Mouse (Mus musculus) lung, postnatal 0 days (tissue): Measurements from ENCODE around the gene Dbr1. TPM values are rescaled to one million over a fixed set of nuclear protein-coding genes. Genes with fewer than 3 reads are reported as not detected.

Source experiments
- ATAC-seq: fragments of 200-750 bp; cut with Nextera tagmentation; 2 replicates; pipeline ENCODE4 v1.8.0; 2017; ENCODE audit warnings: moderate library complexity
- DNase-seq: peaks from one replicate; pipeline ENCODE4 v3.0.0-alpha.2; 2016; ENCODE audit warnings: low spot score
- H3K27ac ChIP-seq: fragments of 300-500 bp; sonication (generic); 2 replicates; pipeline ENCODE4 v1.5.1; 2014; ENCODE audit warnings: antibody characterized with exemption, mild to moderate bottlenecking, low read length, mixed read lengths
- H3K27me3 ChIP-seq: fragments of 300-500 bp; sonication (generic); replicated peaks from 2 replicates; pipeline ENCODE4 v1.6.1; 2014; ENCODE audit warnings: low read length, mixed read lengths; ENCODE audit not compliant: insufficient read depth
- H3K36me3 ChIP-seq: fragments of 300-500 bp; sonication (generic); 2 replicates; pipeline ENCODE4 v1.6.1; 2014; ENCODE audit warnings: low read length, mixed read lengths; ENCODE audit not compliant: insufficient read depth
- H3K4me1 ChIP-seq: fragments of 300-500 bp; sonication (generic); 2 replicates; pipeline ENCODE4 v1.6.1; 2014; ENCODE audit warnings: antibody characterized with exemption, low read depth, low read length, mixed read lengths; ENCODE audit not compliant: insufficient read depth
- H3K4me2 ChIP-seq: fragments of 300-500 bp; sonication (generic); replicated peaks from 2 replicates; pipeline ENCODE4 v1.6.1; 2014; ENCODE audit warnings: low read depth, mild to moderate bottlenecking, low read length, moderate library complexity, mixed read lengths
- H3K4me3 ChIP-seq: fragments of 300-500 bp; sonication (generic); 2 replicates; pipeline ENCODE4 v1.5.1; 2014; ENCODE audit warnings: low read depth, low read length
- H3K9ac ChIP-seq: fragments of 300-500 bp; sonication (generic); replicated peaks from 2 replicates; pipeline ENCODE4 v1.6.1; 2014; ENCODE audit warnings: low read depth, mild to moderate bottlenecking
- H3K9me3 ChIP-seq: fragments of 300-500 bp; sonication (generic); 2 replicates; pipeline ENCODE4 v1.6.1; 2016; ENCODE audit warnings: low read length, mixed read lengths
- CTCF ChIP-seq: IDR thresholded peaks from 2 replicates; pipeline ENCODE4 v1.5.1; 2016; ENCODE audit warnings: antibody characterized with exemption, mild to moderate bottlenecking
- EP300 ChIP-seq: IDR thresholded peaks from 2 replicates; pipeline ENCODE4 v1.6.1; 2016; ENCODE audit warnings: antibody characterized with exemption, mild to moderate bottlenecking, control low read depth
- WGBS: fragments of 180-500 bp; shearing (Covaris S2); extraction: QIAGEN DNeasy Blood & Tissue Kit; methylation state at CpG from one replicate; pipeline ENCODE4 v1.1.7; 2014; 5-methylcytosine and 5-hydroxymethylcytosine counted together
- polyA plus RNA-seq: library from polyadenylated mRNA; unstranded; fragments of >200 nt; fragmentation: Nextera tagmentation; extraction: Ambion mirVana; gene quantifications from 2 replicates; pipeline ENCODE4 v1.2.1, GENCODE M21; 2015

Dbr1 gene
- polyA plus RNA-seq, 1 experiment from 2014 or later = 15.8 TPM

DNA sequence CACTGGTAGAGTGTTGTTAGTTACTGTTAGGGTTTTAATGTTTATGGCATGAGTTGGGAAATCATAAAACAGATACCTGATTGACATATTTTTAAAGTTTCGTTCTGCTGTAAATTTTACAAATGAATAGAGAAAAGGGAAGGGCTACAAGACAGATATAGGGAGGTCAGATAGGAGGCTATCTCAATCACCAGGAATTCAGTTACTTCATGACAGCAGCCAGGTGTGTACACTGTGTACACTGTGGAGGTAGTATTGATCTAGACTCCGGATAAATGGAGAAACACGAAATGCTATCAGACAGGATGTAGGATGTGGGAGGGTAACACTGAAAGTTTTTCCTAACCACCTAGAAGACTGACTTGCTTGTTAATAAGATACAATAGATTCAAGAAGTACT lies 20.3 kb upstream of the Dbr1 start:
- TF ChIP-seq CTCF = no peak
- no peak for TF ChIP-seq EP300
- 78% methylated on average over 3 of the region's 3 CpGs for WGBS
- Histone ChIP-seq H3K9ac (no peak overlapping the region), H3K9me3 (no peaks in the 10 kb centered on the region), H3K4me3 (no peak overlapping the region), H3K4me1 (no peaks in the 10 kb centered on the region), H3K27me3 (no peaks in the 10 kb centered on the region), H3K27ac (no peak overlapping the region), H3K36me3 (no peaks in the 10 kb centered on the region), H3K4me2 (no peak overlapping the region)
- DNase-seq (no peak), ATAC-seq (no peak)

DNA sequence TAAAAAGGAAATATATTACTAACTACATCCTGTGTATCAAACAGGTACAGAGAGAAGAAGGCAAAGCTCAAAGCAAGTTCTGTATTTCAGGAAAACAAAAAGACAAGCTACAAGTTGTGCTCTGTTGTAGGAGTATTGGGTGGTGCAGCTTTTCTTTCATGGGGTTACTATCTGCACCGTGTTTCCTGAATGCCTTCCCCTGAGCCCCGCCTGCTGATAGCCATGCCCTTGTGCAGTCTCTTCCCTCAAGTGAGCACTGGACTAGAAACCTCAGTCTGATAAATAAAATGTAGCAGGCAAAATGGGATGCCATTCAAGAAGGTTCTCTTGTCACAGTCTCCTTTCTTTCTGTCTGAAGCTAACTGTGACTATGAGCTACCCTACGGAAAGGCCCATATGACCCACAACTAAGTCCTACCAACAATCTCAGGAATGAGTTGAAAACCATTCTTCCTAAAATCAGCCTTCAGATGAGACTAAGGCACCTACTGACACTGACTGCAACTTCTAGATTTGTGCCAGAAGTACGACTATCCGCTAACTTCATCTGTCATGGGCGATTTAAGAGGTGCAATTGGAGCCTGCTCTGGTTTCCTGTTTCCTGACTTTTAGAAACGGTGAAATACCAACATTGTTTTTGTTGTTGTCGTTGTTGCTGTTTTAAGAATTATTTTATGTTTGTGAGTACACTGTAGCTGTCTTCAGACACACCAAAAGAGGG lies 17.9 kb upstream of the Dbr1 start:
- H3K36me3 ChIP-seq = no peaks in the 10 kb centered on the region
- TF ChIP-seq EP300 (no peak), CTCF (no peak)
- no peak overlapping the region for H3K9ac ChIP-seq
- ATAC-seq (no peak), DNase-seq (no peak)
- WGBS = 69% methylated on average over 8 of the region's 8 CpGs
- H3K9me3 ChIP-seq = no peaks in the 10 kb centered on the region
- no peak overlapping the region for H3K4me3 ChIP-seq
- H3K4me2 ChIP-seq = no peak overlapping the region
- no peaks in the 10 kb centered on the region for H3K4me1 ChIP-seq
- no peak overlapping the region for H3K27ac ChIP-seq
- no peaks in the 10 kb centered on the region for H3K27me3 ChIP-seq

DNA sequence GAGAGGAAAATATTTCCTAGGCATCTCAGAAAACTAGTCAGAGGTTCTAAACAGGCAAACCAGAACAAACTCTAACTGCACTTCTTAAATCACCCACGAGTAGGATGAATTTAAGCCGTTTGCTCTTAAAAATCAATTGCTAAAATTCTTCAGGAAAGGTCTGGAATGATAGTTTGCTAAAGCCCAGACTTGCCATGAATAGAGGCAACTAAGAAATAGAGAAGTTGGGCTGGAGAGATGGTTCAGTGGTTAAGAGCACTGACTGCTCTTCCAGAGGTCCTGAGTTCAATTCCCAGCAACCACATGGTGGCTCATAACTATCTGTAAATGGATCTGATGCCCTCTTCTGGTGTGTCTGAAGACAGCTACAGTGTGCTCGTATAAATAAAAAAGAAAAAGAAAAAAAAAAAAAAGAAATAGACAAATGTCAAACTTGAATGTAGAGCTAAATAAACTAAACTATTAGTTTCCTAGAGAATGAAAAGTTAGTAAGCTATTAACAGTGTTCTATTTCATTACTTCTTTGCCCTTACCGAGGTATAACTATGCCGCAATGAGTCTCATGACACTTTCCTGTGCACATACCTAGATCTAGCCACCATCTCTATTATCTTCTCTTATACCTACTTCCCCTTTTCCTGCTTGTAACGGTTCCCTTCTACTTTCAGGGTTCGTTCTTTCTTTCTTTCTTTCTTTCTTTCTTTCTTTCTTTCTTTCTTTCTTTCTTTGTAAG lies 16.6 kb upstream of the Dbr1 start:
- no peaks in the 10 kb centered on the region; the same call in 1 of the 2 replicates for H3K4me1 ChIP-seq
- H3K27ac ChIP-seq = no peak overlapping the region
- no peaks in the 10 kb centered on the region for H3K9me3 ChIP-seq
- H3K36me3 ChIP-seq = no peaks in the 10 kb centered on the region
- no peak for DNase-seq
- no peak overlapping the region for H3K9ac ChIP-seq
- no peak overlapping the region for H3K4me3 ChIP-seq
- no peak for TF ChIP-seq EP300
- TF ChIP-seq CTCF = no peak
- 88% methylated on average over 7 of the region's 7 CpGs for WGBS
- no peak for ATAC-seq
- no peaks in the 10 kb centered on the region for H3K27me3 ChIP-seq
- H3K4me2 ChIP-seq = no peak overlapping the region

DNA sequence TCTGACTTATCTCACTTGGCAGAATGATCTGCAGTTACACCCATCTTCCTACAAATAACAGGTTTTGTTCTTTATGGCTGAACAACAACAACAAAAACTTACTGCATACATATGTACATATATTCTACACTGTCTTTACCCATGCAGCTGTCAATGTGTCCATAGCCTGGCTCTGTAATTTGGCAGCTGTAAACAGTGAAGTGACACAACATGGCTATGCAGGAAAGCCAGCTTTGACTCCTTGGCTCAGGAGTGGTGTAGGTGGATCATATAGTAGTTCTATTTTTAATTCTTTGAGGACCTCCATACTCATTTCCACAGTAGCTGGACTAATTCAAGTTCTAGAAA lies 16.1 kb upstream of the Dbr1 start:
- H3K4me3 ChIP-seq = no peak overlapping the region
- TF ChIP-seq CTCF (no peak), EP300 (no peak)
- no peaks in the 10 kb centered on the region for H3K27me3 ChIP-seq
- H3K9me3 ChIP-seq = no peaks in the 10 kb centered on the region
- H3K4me2 ChIP-seq = no peak overlapping the region
- no peak overlapping the region for H3K9ac ChIP-seq
- no peak overlapping the region for H3K27ac ChIP-seq
- H3K4me1 ChIP-seq = no peaks in the 10 kb centered on the region; the same call in 1 of the 2 replicates
- ATAC-seq = no peak
- no peak for DNase-seq
- H3K36me3 ChIP-seq = no peaks in the 10 kb centered on the region

DNA sequence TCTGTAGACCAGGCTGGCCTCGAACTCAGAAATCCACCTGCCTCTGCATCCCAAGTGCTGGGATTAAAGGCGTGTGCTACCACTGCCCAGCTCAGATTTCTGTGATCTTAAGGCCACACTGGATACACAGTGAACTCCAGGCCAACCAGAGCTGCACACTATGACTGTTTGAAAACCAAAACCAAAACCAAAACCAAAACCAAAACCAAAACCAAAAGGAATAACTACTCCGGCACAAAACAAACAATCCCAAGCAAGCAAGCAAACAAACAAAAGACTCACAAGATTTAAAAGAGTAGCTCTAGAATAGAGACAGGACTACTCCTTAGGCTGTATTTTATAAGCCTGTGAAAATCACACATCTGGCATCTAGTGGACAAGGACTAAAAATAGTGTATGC lies 15.2 kb upstream of the Dbr1 start:
- no peak for ATAC-seq
- no peak for TF ChIP-seq EP300
- Histone ChIP-seq H3K27me3 (no peaks in the 10 kb centered on the region), H3K4me2 (no peak overlapping the region), H3K9me3 (no peaks in the 10 kb centered on the region), H3K36me3 (no peaks in the 10 kb centered on the region), H3K27ac (no peak overlapping the region), H3K9ac (no peak overlapping the region), H3K4me3 (no peak overlapping the region), H3K4me1 (no peaks in the 10 kb centered on the region; the same call in 1 of the 2 replicates)
- 88% methylated on average over 3 of the region's 3 CpGs for WGBS
- no peak for DNase-seq

DNA sequence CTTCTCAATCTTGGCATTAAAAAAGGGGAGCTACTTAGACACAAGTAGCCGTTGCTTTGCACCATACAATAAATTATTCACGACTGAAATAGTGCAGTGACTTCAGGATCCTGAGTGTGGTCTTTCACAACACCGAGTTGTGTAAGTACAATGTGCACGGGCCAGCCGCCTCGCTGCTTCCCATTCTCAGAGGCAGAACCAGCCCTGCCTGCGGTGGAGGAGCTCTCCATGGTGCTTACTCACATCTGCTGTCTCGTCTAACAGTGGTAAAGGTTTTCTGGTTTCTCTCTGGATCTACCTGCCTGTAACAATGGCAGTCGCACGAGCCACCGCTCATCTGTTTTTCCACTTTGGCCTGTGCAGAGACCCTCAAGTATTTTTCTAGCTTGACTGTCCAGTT lies 11.9 kb upstream of the Dbr1 start:
- peaks cover 7% of the 10 kb centered on the region; the same call in 1 of the 2 replicates for H3K4me1 ChIP-seq
- no peak overlapping the region for H3K9ac ChIP-seq
- no peak overlapping the region for H3K27ac ChIP-seq
- TF ChIP-seq EP300 (no peak), CTCF (no peak)
- no peaks in the 10 kb centered on the region for H3K36me3 ChIP-seq
- DNase-seq = peak; percentile 92
- no peak overlapping the region for H3K4me3 ChIP-seq
- H3K4me2 ChIP-seq = no peak overlapping the region
- H3K27me3 ChIP-seq = no peaks in the 10 kb centered on the region
- ATAC-seq = peak; percentile 74
- 12% methylated on average over 11 of the region's 11 CpGs for WGBS
- H3K9me3 ChIP-seq = no peaks in the 10 kb centered on the region
